Mouse (Mus musculus) brain, embryonic 14.5 days (tissue): ENCODE results near the gene Fis1.

Experiments
- CTCF ChIP-seq: fragments of 200-500 bp; IDR thresholded peaks from 2 replicates; pipeline ENCODE4 v1.5.1; 2012; ENCODE audit warnings: inconsistent platforms, mild to moderate bottlenecking, moderate library complexity, borderline replicate concordance; ENCODE audit not compliant: insufficient read depth, insufficient read length; ENCODE audit errors: extremely low read depth
- POLR2A ChIP-seq: fragments of 200-500 bp; IDR thresholded peaks from 2 replicates; pipeline ENCODE4 v1.6.1; 2012; ENCODE audit warnings: mild to moderate bottlenecking, inconsistent platforms, borderline replicate concordance; ENCODE audit not compliant: poor library complexity, insufficient read depth, insufficient read length, severe bottlenecking; ENCODE audit errors: extremely low read depth

GRCm38 (mm10) chr5:136982338-136982930 lies 29.4 kb downstream of the Fis1 start:
- no peak for TF ChIP-seq POLR2A
- peak; percentile 64 for TF ChIP-seq CTCF
